Mouse (Mus musculus) kidney, embryonic 14.5 days (tissue): ENCODE data around the gene Pcsk2. TPM values are rescaled to one million over a fixed set of nuclear protein-coding genes. Genes with fewer than 3 reads are reported as not detected.
A peak's percentile ranks its signal among the peaks of the same experiment; 100 is the strongest.

ENCODE experiments used
- ATAC-seq: fragments of 200-750 bp; cut with Nextera tagmentation; 2 replicates; pipeline ENCODE4 v1.8.0; 2017; ENCODE audit warnings: moderate number of reproducible peaks, mild to moderate bottlenecking, moderate TSS enrichment, moderate library complexity; ENCODE audit not compliant: low FRiP score, low TSS enrichment
- H3K27ac ChIP-seq: fragments of 300-500 bp; sonication (generic); 2 replicates; pipeline ENCODE4 v1.5.1; 2014; ENCODE audit warnings: low read depth, mild to moderate bottlenecking, low read length, moderate library complexity, mixed read lengths
- H3K27me3 ChIP-seq: fragments of 300-500 bp; sonication (generic); 2 replicates; pipeline ENCODE4 v1.6.1; 2014; ENCODE audit warnings: mild to moderate bottlenecking, low read length; ENCODE audit not compliant: control insufficient read depth, insufficient read depth
- H3K36me3 ChIP-seq: fragments of 300-500 bp; sonication (generic); 2 replicates; pipeline ENCODE4 v1.6.1; 2014; ENCODE audit warnings: low read length, mixed read lengths; ENCODE audit not compliant: control insufficient read depth, insufficient read depth
- H3K4me1 ChIP-seq: fragments of 300-500 bp; sonication (generic); 2 replicates; pipeline ENCODE4 v1.6.1; 2014; ENCODE audit warnings: low read length, mixed read lengths; ENCODE audit not compliant: control insufficient read depth, insufficient read depth
- H3K4me2 ChIP-seq: fragments of 300-500 bp; sonication (generic); replicated peaks from 2 replicates; pipeline ENCODE4 v1.6.1; 2014; ENCODE audit warnings: low read depth, mild to moderate bottlenecking, low read length
- H3K4me3 ChIP-seq: fragments of 300-500 bp; sonication (generic); 2 replicates; pipeline ENCODE4 v1.5.1; 2014; ENCODE audit warnings: mild to moderate bottlenecking, low read length
- H3K9ac ChIP-seq: fragments of 300-500 bp; sonication (generic); 2 replicates; pipeline ENCODE4 v1.6.1; 2014; ENCODE audit warnings: low read depth, mild to moderate bottlenecking, low read length, moderate library complexity
- H3K9me3 ChIP-seq: fragments of 300-500 bp; sonication (generic); 2 replicates; pipeline ENCODE4 v1.6.1; 2016; ENCODE audit warnings: low read length; ENCODE audit not compliant: control insufficient read depth
- WGBS: fragments of 180-500 bp; shearing (Covaris S2); extraction: QIAGEN DNeasy Blood & Tissue Kit; methylation state at CpG from one replicate; pipeline ENCODE4 v1.1.7; 2014; 5-methylcytosine and 5-hydroxymethylcytosine counted together
- polyA plus RNA-seq: library from polyadenylated mRNA; unstranded; fragments of >200 nt; fragmentation: Nextera tagmentation; extraction: Ambion mirVana; gene quantifications from 2 replicates; pipeline ENCODE4 v1.2.1, GENCODE M21; 2014

The Pcsk2 gene
- polyA plus RNA-seq, 1 experiment from 2014 or later, result 1.7 TPM

GRCm38 (mm10) chr2:143560384-143560783, 14.4 kb downstream of the Pcsk2 start:
- no peaks in the 10 kb centered on the region for H3K9me3 ChIP-seq
- no peak overlapping the region for H3K27ac ChIP-seq
- H3K36me3 ChIP-seq, result no peaks in the 10 kb centered on the region
- H3K4me1 ChIP-seq, result no peaks in the 10 kb centered on the region
- ATAC-seq, result no peak
- no peaks in the 10 kb centered on the region for H3K27me3 ChIP-seq
- H3K4me2 ChIP-seq, result no peak overlapping the region
- H3K9ac ChIP-seq, result no peak overlapping the region
- no peak overlapping the region for H3K4me3 ChIP-seq
- WGBS, result 75% methylated on average over 4 of the region's 4 CpGs

GRCm38 (mm10) chr2:143565062-143565461, 19.1 kb downstream of the Pcsk2 start:
- WGBS, result 78% methylated on average over 2 of the region's 2 CpGs
- H3K4me2 ChIP-seq, result no peak overlapping the region
- H3K27ac ChIP-seq, result no peak overlapping the region
- H3K36me3 ChIP-seq, result no peaks in the 10 kb centered on the region
- H3K4me1 ChIP-seq, result no peaks in the 10 kb centered on the region
- H3K27me3 ChIP-seq, result no peaks in the 10 kb centered on the region
- ATAC-seq, result no peak
- no peaks in the 10 kb centered on the region for H3K9me3 ChIP-seq
- H3K4me3 ChIP-seq, result no peak overlapping the region
- H3K9ac ChIP-seq, result no peak overlapping the region

- Histone ChIP-seq H3K36me3 (no peaks in the 10 kb centered on the region), H3K9ac (no peak overlapping the region), H3K9me3 (no peaks in the 10 kb centered on the region), H3K4me3 (no peak overlapping the region), H3K4me2 (no peak overlapping the region), H3K4me1 (no peaks in the 10 kb centered on the region), H3K27ac (no peak overlapping the region), H3K27me3 (no peaks in the 10 kb centered on the region)
- WGBS, result 77% methylated on average over 6 of the region's 6 CpGs
- ATAC-seq, result no peak
Observed at GRCm38 (mm10) chr2:143565961-143566360, 20.0 kb downstream of the Pcsk2 start.

GRCm38 (mm10) chr2:143585341-143585740, 39.4 kb downstream of the Pcsk2 start:
- Histone ChIP-seq H3K36me3 (no peaks in the 10 kb centered on the region), H3K4me2 (no peak overlapping the region), H3K9me3 (no peaks in the 10 kb centered on the region), H3K4me3 (no peak overlapping the region), H3K9ac (no peak overlapping the region), H3K27ac (no peak overlapping the region), H3K4me1 (no peaks in the 10 kb centered on the region), H3K27me3 (no peaks in the 10 kb centered on the region)
- no peak for ATAC-seq
- 84% methylated on average over 6 of the region's 6 CpGs for WGBS

GRCm38 (mm10) chr2:143590398-143590797, 44.4 kb downstream of the Pcsk2 start:
- H3K27me3 ChIP-seq, result no peaks in the 10 kb centered on the region
- ATAC-seq, result no peak
- no peaks in the 10 kb centered on the region for H3K9me3 ChIP-seq
- no peaks in the 10 kb centered on the region for H3K36me3 ChIP-seq
- H3K27ac ChIP-seq, result no peak overlapping the region
- WGBS, result 89% methylated on average over 2 of the region's 2 CpGs
- no peak overlapping the region for H3K4me2 ChIP-seq
- no peak overlapping the region for H3K9ac ChIP-seq
- H3K4me1 ChIP-seq, result no peaks in the 10 kb centered on the region
- no peak overlapping the region for H3K4me3 ChIP-seq

GRCm38 (mm10) chr2:143603071-143603470, 57.1 kb downstream of the Pcsk2 start:
- H3K4me2 ChIP-seq, result no peak overlapping the region
- no peak for ATAC-seq
- H3K27me3 ChIP-seq, result no peaks in the 10 kb centered on the region
- no peak overlapping the region for H3K27ac ChIP-seq
- WGBS, result 45% methylated on average over 3 of the region's 3 CpGs
- no peaks in the 10 kb centered on the region for H3K9me3 ChIP-seq
- H3K4me3 ChIP-seq, result no peak overlapping the region
- no peak overlapping the region for H3K9ac ChIP-seq
- no peaks in the 10 kb centered on the region for H3K36me3 ChIP-seq
- no peaks in the 10 kb centered on the region for H3K4me1 ChIP-seq

- Histone ChIP-seq H3K4me1 (no peaks in the 10 kb centered on the region), H3K36me3 (no peaks in the 10 kb centered on the region), H3K9me3 (no peaks in the 10 kb centered on the region), H3K27ac (no peak overlapping the region), H3K4me2 (no peak overlapping the region), H3K27me3 (no peaks in the 10 kb centered on the region), H3K4me3 (no peak overlapping the region), H3K9ac (no peak overlapping the region)
- ATAC-seq, result peak; percentile 91
- 42% methylated on average over 2 of the region's 2 CpGs for WGBS
Observed at GRCm38 (mm10) chr2:143603871-143604512, 58.0 kb downstream of the Pcsk2 start.

GRCm38 (mm10) chr2:143610355-143611331, 64.7 kb downstream of the Pcsk2 start:
- Histone ChIP-seq H3K36me3 (no peaks in the 10 kb centered on the region), H3K4me1 (no peaks in the 10 kb centered on the region), H3K4me2 (no peak overlapping the region), H3K27me3 (no peaks in the 10 kb centered on the region), H3K27ac (no peak overlapping the region), H3K9ac (no peak overlapping the region), H3K4me3 (no peak overlapping the region), H3K9me3 (no peaks in the 10 kb centered on the region)
- WGBS, result 61% methylated on average over 9 of the region's 9 CpGs
- peak; percentile 81; the same call in 1 of the 2 replicates for ATAC-seq

GRCm38 (mm10) chr2:143613466-143613865, 67.5 kb downstream of the Pcsk2 start:
- no peaks in the 10 kb centered on the region for H3K9me3 ChIP-seq
- H3K4me1 ChIP-seq, result no peaks in the 10 kb centered on the region
- H3K36me3 ChIP-seq, result no peaks in the 10 kb centered on the region
- 83% methylated on average over 3 of the region's 3 CpGs for WGBS
- no peak overlapping the region for H3K27ac ChIP-seq
- no peak overlapping the region for H3K4me3 ChIP-seq
- H3K27me3 ChIP-seq, result no peaks in the 10 kb centered on the region
- ATAC-seq, result no peak
- H3K9ac ChIP-seq, result no peak overlapping the region
- H3K4me2 ChIP-seq, result no peak overlapping the region
